In the genomic region with DNA sequence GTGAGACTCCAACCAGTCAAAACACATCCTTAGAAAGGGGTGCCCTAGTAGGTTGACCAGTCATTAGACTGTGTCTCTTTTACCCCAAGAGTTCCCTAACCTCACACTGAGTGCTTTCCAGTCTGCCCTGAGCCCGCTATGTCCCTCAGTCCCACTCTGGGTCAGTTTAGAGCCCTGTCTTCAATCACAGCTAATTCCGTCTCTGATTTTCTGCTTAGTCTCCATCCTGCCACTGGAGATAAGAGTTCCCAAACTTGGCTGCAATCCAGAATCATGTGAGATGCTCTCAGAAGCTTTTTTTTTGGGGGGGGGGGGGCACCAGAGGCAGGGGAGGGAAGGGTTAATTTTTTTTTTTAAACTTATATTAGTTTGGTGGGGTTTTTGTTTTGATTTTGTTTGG, we compare ENCODE assay signal across 19 mouse cellular contexts. TPM values are rescaled to one million over a fixed set of nuclear protein-coding genes. Genes with fewer than 3 reads are reported as not detected.
A peak's percentile ranks its signal among the peaks of the same experiment; 100 is the strongest.
DNase-seq lines count a peak whose midpoint lies in the region; ATAC-seq and TF ChIP-seq lines count a peak whose summit lies in the region.
"Had no signal": no experiment of that assay in that cellular context is flagged by ENCODE, and none has a peak within 500 bp of the region (broad histone marks: within the 10 kb centered on the region; RNA-seq: fewer than 3 reads in every experiment).

No protein-coding gene starts in this region.

- WGBS in heart, embryonic 12.5 days: 7% methylated on average over 2 of the region's 2 CpGs
- WGBS in liver, embryonic 13.5 days (ENCODE audit: insufficient replicate concordance): 58% methylated on average over 2 of the region's 2 CpGs
- WGBS in liver, postnatal 0 days (ENCODE audit: insufficient replicate concordance): 64% methylated on average over 2 of the region's 2 CpGs
- 61% methylated on average over 2 of the region's 2 CpGs for WGBS in bone marrow, adult 2 months

- peaks cover 13% of the 10 kb centered on the region for H3K36me3 ChIP-seq in heart, embryonic 12.5 days
- H3K36me3 ChIP-seq in liver, embryonic 13.5 days: peaks cover 12% of the 10 kb centered on the region
- H3K36me3 ChIP-seq in liver, postnatal 0 days (replicated peaks; ENCODE audit: insufficient read depth, low read length): no peaks in the 10 kb centered on the region
- H3K36me3 ChIP-seq in ES-Bruce4 (ENCODE audit: control insufficient read depth, insufficient read depth, low read length, poor library complexity, severe bottlenecking): peaks cover 24% of the 10 kb centered on the region
- H3K36me3 ChIP-seq: stomach, embryonic 15.5 days had no signal

- ATAC-seq in heart, embryonic 12.5 days (ENCODE audit: insufficient number of reproducible peaks, low FRiP score): peak; percentile 52
- no peak for ATAC-seq in liver, embryonic 13.5 days (ENCODE audit: low read depth)
- no peak for ATAC-seq in liver, postnatal 0 days
- ATAC-seq: hindbrain, embryonic 16.5 days; intestine, postnatal 0 days had no signal

- H3K9ac ChIP-seq in heart, embryonic 12.5 days: peak overlapping the region; percentile 31; the same call in 1 of the 2 replicates
- no peak overlapping the region for H3K9ac ChIP-seq in liver, embryonic 13.5 days
- H3K9ac ChIP-seq in liver, postnatal 0 days (replicated peaks): no peak overlapping the region
- no peak overlapping the region for H3K9ac ChIP-seq in ES-Bruce4 (ENCODE audit: low read depth, poor library complexity, severe bottlenecking)
- H3K9ac ChIP-seq: stomach, embryonic 15.5 days had no signal

- TF ChIP-seq POLR2A in ES-Bruce4 (IDR thresholded peaks at IDR 0.05; ENCODE audit: insufficient read depth, low read length): no peak
- TF ChIP-seq POLR2A in bone marrow, adult 2 months (IDR thresholded peaks at IDR 0.05; ENCODE audit: borderline replicate concordance, control insufficient read depth, low read depth, low read length): no peak

- peak overlapping the region; percentile 46 for H3K4me2 ChIP-seq in heart, embryonic 12.5 days
- H3K4me2 ChIP-seq in liver, embryonic 13.5 days: no peak overlapping the region
- no peak overlapping the region for H3K4me2 ChIP-seq in liver, postnatal 0 days (ENCODE audit: low read depth, low read length)
- H3K4me2 ChIP-seq: stomach, embryonic 15.5 days had no signal

- H3K4me1 ChIP-seq in heart, embryonic 12.5 days (replicated peaks): peaks cover 77% of the 10 kb centered on the region
- H3K4me1 ChIP-seq in liver, embryonic 13.5 days (replicated peaks): peaks cover 84% of the 10 kb centered on the region
- H3K4me1 ChIP-seq in liver, postnatal 0 days (ENCODE audit: insufficient read depth): peaks cover 61% of the 10 kb centered on the region
- peaks cover 26% of the 10 kb centered on the region for H3K4me1 ChIP-seq in ES-Bruce4 (ENCODE audit: control insufficient read depth, insufficient read depth, low read length)
- H3K4me1 ChIP-seq in bone marrow, adult 2 months (ENCODE audit: control insufficient read depth, insufficient read depth, low read length): peaks cover 13% of the 10 kb centered on the region

- no peak overlapping the region for H3K4me3 ChIP-seq in heart, embryonic 12.5 days
- no peak overlapping the region for H3K4me3 ChIP-seq in liver, embryonic 13.5 days (replicated peaks)
- H3K4me3 ChIP-seq in liver, postnatal 0 days (ENCODE audit: low read depth, low read length): no peak overlapping the region
- H3K4me3 ChIP-seq in ES-Bruce4 (ENCODE audit: low read depth, low read length): no peak overlapping the region
- H3K4me3 ChIP-seq in bone marrow, adult 2 months (replicated peaks; ENCODE audit: control insufficient read depth, low read depth, low read length): no peak overlapping the region
- H3K4me3 ChIP-seq: forebrain, embryonic 10.5 days; limb, embryonic 10.5 days; stomach, embryonic 15.5 days had no signal

- H3K9me3 ChIP-seq in heart, embryonic 12.5 days (replicated peaks): no peaks in the 10 kb centered on the region
- H3K9me3 ChIP-seq in liver, embryonic 13.5 days (replicated peaks): no peaks in the 10 kb centered on the region
- no peaks in the 10 kb centered on the region for H3K9me3 ChIP-seq in liver, postnatal 0 days (ENCODE audit: low read length)
- no peaks in the 10 kb centered on the region for H3K9me3 ChIP-seq in ES-Bruce4 (replicated peaks; ENCODE audit: control insufficient read depth, insufficient read depth, low read length, poor library complexity, severe bottlenecking)
- H3K9me3 ChIP-seq: forebrain, embryonic 10.5 days; G1E; limb, embryonic 10.5 days; stomach, embryonic 15.5 days had no signal

- TF ChIP-seq EP300 in liver, postnatal 0 days (IDR thresholded peaks at IDR 0.05; ENCODE audit: low read depth): no peak
- no peak for TF ChIP-seq EP300 in ES-Bruce4 (IDR thresholded peaks at IDR 0.05; ENCODE audit: insufficient read depth, low read depth, low read length)

- no peak for DNase-seq in heart, postnatal 4 days
- DNase-seq in liver, embryonic 13.5 days: no peak
- no peak for DNase-seq in liver, postnatal 0 days
- no peak for DNase-seq in cerebellum, adult 11-12 months
- no peak for DNase-seq in T-cell, adult 2 months (ENCODE audit: low spot score)
- DNase-seq: cerebellum, postnatal 10 days; embryo, embryonic 11 days; gastrocnemius, postnatal 10 days; lung, postnatal 14 days; thymus, adult 18-20 months had no signal

- no peaks in the 10 kb centered on the region for H3K27me3 ChIP-seq in heart, embryonic 12.5 days (replicated peaks)
- no peaks in the 10 kb centered on the region for H3K27me3 ChIP-seq in liver, embryonic 13.5 days
- H3K27me3 ChIP-seq in liver, postnatal 0 days (ENCODE audit: insufficient read depth, low read length): no peaks in the 10 kb centered on the region
- no peaks in the 10 kb centered on the region for H3K27me3 ChIP-seq in ES-Bruce4 (ENCODE audit: control insufficient read depth, insufficient read depth, low read length, poor library complexity, severe bottlenecking)
- H3K27me3 ChIP-seq: stomach, embryonic 15.5 days had no signal

- H3K27ac ChIP-seq in heart, embryonic 12.5 days (ENCODE audit: poor library complexity, severe bottlenecking): peak overlapping the region; percentile 98
- peak overlapping the region; percentile 22; the same call in 1 of the 2 replicates for H3K27ac ChIP-seq in liver, embryonic 13.5 days
- no peak overlapping the region for H3K27ac ChIP-seq in liver, postnatal 0 days (ENCODE audit: low read depth)
- H3K27ac ChIP-seq in ES-Bruce4 (ENCODE audit: insufficient read depth, low read length): peak overlapping the region; percentile 40; the same call in 1 of the 2 replicates
- H3K27ac ChIP-seq in bone marrow, adult 2 months (ENCODE audit: control insufficient read depth, insufficient read depth, low read depth, low read length, poor library complexity): peak overlapping the region; percentile 15; the same call in 1 of the 2 replicates
- H3K27ac ChIP-seq: forebrain, embryonic 10.5 days; limb, embryonic 10.5 days had no signal

- no peak for TF ChIP-seq CTCF in liver, postnatal 0 days (IDR thresholded peaks at IDR 0.05; ENCODE audit: low read depth)
- no peak for TF ChIP-seq CTCF in ES-Bruce4 (IDR thresholded peaks at IDR 0.05; ENCODE audit: low read depth, low read length)
- TF ChIP-seq CTCF in bone marrow, adult 2 months (IDR thresholded peaks at IDR 0.05; ENCODE audit: control insufficient read depth, insufficient read depth, low read length): no peak

RNA-seq across cellular contexts. Expression of a gene that starts 11.5 kb away (rescaled TPM):
- 35.0 and 35.2 TPM in 2 replicates for polyA plus RNA-seq in heart, embryonic 12.5 days (2016; fragmentation: Nextera tagmentation; extraction: Ambion mirVana)
- 10 to 100 TPM; 86.8 to 96.6 TPM for total RNA-seq in heart, postnatal 4 days (2021)
- 6.0 and 6.7 TPM in 2 replicates for polyA plus RNA-seq in liver, embryonic 13.5 days (2015; fragmentation: Nextera tagmentation; extraction: Ambion mirVana)
- polyA plus RNA-seq in liver, postnatal 0 days (2015; fragmentation: Nextera tagmentation; extraction: Ambion mirVana): 3.0 and 3.3 TPM in 2 replicates
- polyA plus RNA-seq in ES-Bruce4 (2011; ENCODE audit: insufficient read depth, insufficient read length, low read depth, missing spikeins): 78.6 and 83.0 TPM in 2 replicates
- polyA plus RNA-seq in bone marrow, adult 2 months (2011; ENCODE audit: insufficient read depth, insufficient read length, low replicate concordance, missing spikeins): 6.8 and 33.9 TPM in 2 replicates

RNA-seq across cellular contexts. Expression of a gene that starts 57.6 kb away (rescaled TPM):
- 106 and 112 TPM in 2 replicates for polyA plus RNA-seq in heart, embryonic 12.5 days (2016; fragmentation: Nextera tagmentation; extraction: Ambion mirVana)
- 10 to 100 TPM; 47.0 to 47.2 TPM for total RNA-seq in heart, postnatal 4 days (2021)
- 65.7 and 74.9 TPM in 2 replicates for polyA plus RNA-seq in liver, embryonic 13.5 days (2015; fragmentation: Nextera tagmentation; extraction: Ambion mirVana)
- polyA plus RNA-seq in liver, postnatal 0 days (2015; fragmentation: Nextera tagmentation; extraction: Ambion mirVana): 87.7 and 87.9 TPM in 2 replicates
- polyA plus RNA-seq in ES-Bruce4 (2011; ENCODE audit: insufficient read depth, insufficient read length, low read depth, missing spikeins): 54.0 and 61.1 TPM in 2 replicates
- 33.0 and 44.4 TPM in 2 replicates for polyA plus RNA-seq in bone marrow, adult 2 months (2011; ENCODE audit: insufficient read depth, insufficient read length, low replicate concordance, missing spikeins)
